Comparison of ENCODE assay signal across 26 mouse cellular contexts in the genomic region with DNA sequence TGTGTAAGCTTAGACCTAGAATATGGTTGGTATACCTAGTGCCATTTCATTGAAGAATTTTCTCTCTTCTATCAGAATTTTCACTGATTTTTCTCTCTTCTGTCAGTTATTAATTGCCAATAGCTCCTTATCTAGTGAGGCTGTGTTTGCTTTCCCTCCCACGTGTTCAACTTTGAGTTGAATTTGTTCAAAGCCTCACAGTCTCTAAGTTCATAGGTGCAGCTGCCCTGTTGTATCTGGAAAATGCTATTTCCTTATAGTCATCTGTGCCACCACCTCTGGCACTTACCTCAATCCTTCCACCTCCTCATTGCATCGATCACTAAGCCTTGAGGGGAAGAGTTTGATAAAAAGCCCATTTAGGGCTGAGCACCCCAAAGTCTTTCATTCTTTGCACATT.
"Had no signal": no experiment of that assay in that cellular context is flagged by ENCODE, and none has a peak within 500 bp of the region (broad histone marks: within the 10 kb centered on the region; RNA-seq: fewer than 3 reads in every experiment).

No protein-coding gene starts in this region.

- H3K9me3 ChIP-seq: heart, embryonic 10.5 days; heart, embryonic 12.5 days; hindbrain, embryonic 10.5 days; hindbrain, embryonic 12.5 days; limb, embryonic 13.5 days; limb, embryonic 15.5 days; liver, embryonic 12.5 days had no signal

- ATAC-seq: hindbrain, embryonic 16.5 days; inflammation-experienced regulatory T-cells, adult 6 months; liver, embryonic 12.5 days had no signal

- DNase-seq: gastrocnemius, adult 2 months; gastrocnemius, postnatal 10 days; gastrocnemius, postnatal 25 days; heart, adult 18-20 months; heart, postnatal 10 days; heart, postnatal 4 days; kidney, adult 18-20 months; kidney, adult 8-10 months; kidney, postnatal 10 days; kidney, postnatal 25 days; kidney, postnatal 4 days; layer of hippocampus, adult 9-11 months; layer of hippocampus, postnatal 36 days; left cerebral cortex, postnatal 4 days had no signal

- H3K4me2 ChIP-seq: heart, embryonic 12.5 days; hindbrain, embryonic 12.5 days; hindbrain, embryonic 14.5 days; limb, embryonic 13.5 days; limb, embryonic 15.5 days; liver, embryonic 12.5 days had no signal

- H3K27me3 ChIP-seq: heart, embryonic 12.5 days; hindbrain, embryonic 12.5 days; limb, embryonic 13.5 days; limb, embryonic 15.5 days; liver, embryonic 12.5 days had no signal

- H3K36me3 ChIP-seq: heart, embryonic 10.5 days; heart, embryonic 12.5 days; hindbrain, embryonic 10.5 days; hindbrain, embryonic 12.5 days; limb, embryonic 13.5 days; limb, embryonic 15.5 days; liver, embryonic 12.5 days had no signal

- H3K9ac ChIP-seq: heart, embryonic 12.5 days; hindbrain, embryonic 12.5 days; hindbrain, embryonic 14.5 days; limb, embryonic 13.5 days; limb, embryonic 15.5 days; liver, embryonic 12.5 days; liver, embryonic 14.5 days had no signal

- H3K27ac ChIP-seq: gastrocnemius, adult 2 months; heart, embryonic 10.5 days; hindbrain, embryonic 10.5 days; hindbrain, embryonic 12.5 days; hindbrain, embryonic 14.5 days; layer of hippocampus, adult 2 months; limb, embryonic 13.5 days; limb, embryonic 15.5 days; liver, embryonic 12.5 days; liver, embryonic 14.5 days had no signal

- H3K4me3 ChIP-seq: gastrocnemius, adult 2 months; heart, embryonic 10.5 days; heart, embryonic 12.5 days; hindbrain, embryonic 10.5 days; hindbrain, embryonic 12.5 days; layer of hippocampus, adult 2 months; limb, embryonic 13.5 days; limb, embryonic 15.5 days; liver, embryonic 12.5 days had no signal

- H3K4me1 ChIP-seq: hindbrain, embryonic 10.5 days; hindbrain, embryonic 12.5 days; limb, embryonic 15.5 days had no signal
